Mouse (Mus musculus): ENCODE results near the gene Tubb2a. TPM values are rescaled to one million over a fixed set of nuclear protein-coding genes. Genes with fewer than 3 reads are reported as not detected.
A peak's percentile ranks its signal among the peaks of the same experiment; 100 is the strongest.

The Tubb2a gene
- polyA plus RNA-seq (2016; fragmentation: Nextera tagmentation; extraction: Ambion mirVana), result 79.2 and 98.2 TPM in 2 replicates

GRCm38 (mm10) chr13:34077492-34078271 is at the start of gene Tubb2a:
TSS of gene Tubb2a (minus strand) at chr13:34078007.
- H3K27ac ChIP-seq, result peak within 1 kb of the TSS; percentile 83

DNA sequence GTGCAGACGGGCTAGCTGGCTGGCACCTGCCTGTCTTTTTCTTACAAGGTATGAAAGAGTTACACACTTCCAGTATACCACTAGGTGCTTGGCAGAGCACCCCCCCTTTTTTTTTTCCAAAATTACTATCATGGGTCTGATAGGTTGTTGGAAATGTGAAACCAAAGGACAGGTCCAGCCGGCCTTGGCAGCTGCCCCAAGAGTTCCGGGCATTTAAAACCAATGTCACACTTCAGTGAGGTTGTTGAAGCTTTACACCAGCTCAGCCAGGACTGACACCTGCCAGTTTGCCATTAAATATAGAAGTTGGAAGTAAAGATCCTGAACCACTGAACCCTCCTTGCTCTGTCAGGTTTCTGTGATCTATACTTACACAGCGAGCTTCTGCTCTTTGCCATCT is 47.9 kb upstream of the Tubb2a start:
- H3K36me3 ChIP-seq (replicated peaks), result peaks cover 80% of the 10 kb centered on the region
- no peak for DNase-seq (ENCODE audit: extremely low spot score, low spot score)

More at GRCm38 (mm10) chr13:34077492-34078271, at the start of gene Tubb2a:
- H3K4me3 ChIP-seq, result peak within 1 kb of the TSS; percentile 74
- peaks cover 34% of the 10 kb centered on the region for H3K4me1 ChIP-seq
- peaks cover 16% of the 10 kb centered on the region for H3K36me3 ChIP-seq (replicated peaks)
- 2% methylated on average over 45 of the region's 45 CpGs for whole genome bisulfite sequencing
- peaks cover 34% of the 10 kb centered on the region for H3K27me3 ChIP-seq (ENCODE audit: poor library complexity, severe bottlenecking)
- H3K9me3 ChIP-seq, result no peaks in the 10 kb centered on the region
- peak; percentile 82 for DNase-seq (ENCODE audit: extremely low spot score, low spot score)

GRCm38 (mm10) chr13:34120536-34120935 is 42.7 kb upstream of the Tubb2a start:
- Histone ChIP-seq H3K9me3 (no peaks in the 10 kb centered on the region), H3K27ac (no peak overlapping the region), H3K4me1 (peaks cover 23% of the 10 kb centered on the region), H3K36me3 (replicated peaks) (peaks cover 54% of the 10 kb centered on the region), H3K4me3 (no peak overlapping the region), H3K27me3 (ENCODE audit: poor library complexity, severe bottlenecking) (no peaks in the 10 kb centered on the region)
- no peak for DNase-seq (ENCODE audit: extremely low spot score, low spot score)
- 99% methylated on average over 2 of the region's 2 CpGs for WGBS

More for the DNA sequence above, 47.9 kb upstream of the Tubb2a start:
- Histone ChIP-seq H3K9me3 (no peaks in the 10 kb centered on the region), H3K27me3 (ENCODE audit: poor library complexity, severe bottlenecking) (no peaks in the 10 kb centered on the region), H3K27ac (no peak overlapping the region), H3K4me1 (peaks cover 62% of the 10 kb centered on the region), H3K4me3 (peak overlapping the region; percentile 36)
- WGBS, result 83% methylated on average over 4 of the region's 4 CpGs

DNA sequence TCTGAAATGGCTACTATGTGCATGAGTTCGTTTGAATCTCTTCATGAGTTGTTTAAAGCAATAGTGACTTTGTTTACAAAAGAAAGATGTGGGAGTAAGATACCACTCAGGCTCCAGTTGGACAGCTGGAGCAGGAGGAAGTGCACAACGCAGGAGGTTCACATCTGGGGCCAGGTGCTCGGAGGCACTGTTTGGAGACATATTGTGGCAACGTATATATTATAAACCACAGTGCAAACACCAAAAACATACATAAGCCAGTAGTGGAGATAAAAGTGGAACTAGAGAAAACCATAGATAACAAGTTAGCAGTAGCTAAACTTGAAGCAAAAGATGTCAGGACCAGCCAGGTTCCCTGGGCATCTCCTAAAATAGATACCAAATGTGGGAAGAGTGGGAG is 41.6 kb upstream of the Tubb2a start:
- H3K4me3 ChIP-seq, result no peak overlapping the region
- 85% methylated on average over 4 of the region's 4 CpGs for WGBS
- no peak overlapping the region for H3K27ac ChIP-seq
- H3K9me3 ChIP-seq, result no peaks in the 10 kb centered on the region
- H3K27me3 ChIP-seq (ENCODE audit: poor library complexity, severe bottlenecking), result no peaks in the 10 kb centered on the region
- peaks cover 43% of the 10 kb centered on the region for H3K36me3 ChIP-seq (replicated peaks)
- DNase-seq (ENCODE audit: extremely low spot score, low spot score), result no peak
- H3K4me1 ChIP-seq, result peaks cover 12% of the 10 kb centered on the region; the same call in 1 of the 2 replicates

- H3K27me3 ChIP-seq (ENCODE audit: poor library complexity, severe bottlenecking), result no peaks in the 10 kb centered on the region
- WGBS, result 86% methylated on average over 4 of the region's 4 CpGs
- peaks cover 7% of the 10 kb centered on the region; the same call in 1 of the 2 replicates for H3K4me1 ChIP-seq
- DNase-seq (ENCODE audit: extremely low spot score, low spot score), result no peak
- no peak overlapping the region for H3K4me3 ChIP-seq
- H3K9me3 ChIP-seq, result no peaks in the 10 kb centered on the region
- H3K27ac ChIP-seq, result no peak overlapping the region
- H3K36me3 ChIP-seq (replicated peaks), result peaks cover 37% of the 10 kb centered on the region
Measured at GRCm38 (mm10) chr13:34118816-34119215, 41.0 kb upstream of the Tubb2a start.

DNA sequence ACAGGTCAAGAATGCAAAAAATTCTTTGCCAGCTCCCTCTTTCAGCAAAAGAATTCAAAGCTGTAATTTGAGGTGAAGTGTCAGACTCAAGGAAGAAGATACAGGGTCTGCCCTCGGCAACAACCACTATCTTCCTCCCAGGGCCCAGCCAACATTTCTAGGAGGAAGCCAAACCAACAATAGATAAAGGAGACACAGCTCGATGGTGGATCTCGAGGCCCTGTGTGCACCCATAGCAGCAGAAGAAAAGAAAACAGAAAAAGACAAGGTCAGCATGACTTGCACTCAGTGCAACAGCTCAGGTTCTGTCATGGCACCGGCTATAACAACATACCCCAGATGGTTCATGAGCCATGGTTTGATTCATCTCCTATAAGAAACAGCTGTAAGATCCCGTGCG is 38.7 kb upstream of the Tubb2a start:
- Histone ChIP-seq H3K27me3 (ENCODE audit: poor library complexity, severe bottlenecking) (no peaks in the 10 kb centered on the region), H3K36me3 (replicated peaks) (peaks cover 15% of the 10 kb centered on the region), H3K27ac (no peak overlapping the region), H3K9me3 (no peaks in the 10 kb centered on the region), H3K4me1 (no peaks in the 10 kb centered on the region; the same call in 1 of the 2 replicates), H3K4me3 (no peak overlapping the region)
- 81% methylated on average over 6 of the region's 6 CpGs for WGBS
- DNase-seq (ENCODE audit: extremely low spot score, low spot score), result no peak

GRCm38 (mm10) chr13:34114654-34115053 is 36.8 kb upstream of the Tubb2a start:
- peaks cover 6% of the 10 kb centered on the region for H3K4me1 ChIP-seq
- no peak overlapping the region for H3K4me3 ChIP-seq
- no peaks in the 10 kb centered on the region for H3K9me3 ChIP-seq
- H3K36me3 ChIP-seq (replicated peaks), result no peaks in the 10 kb centered on the region
- DNase-seq (ENCODE audit: extremely low spot score, low spot score), result no peak
- H3K27ac ChIP-seq, result no peak overlapping the region
- WGBS, result 90% methylated on average over 4 of the region's 4 CpGs
- peaks cover 6% of the 10 kb centered on the region; the same call in 1 of the 2 replicates for H3K27me3 ChIP-seq (ENCODE audit: poor library complexity, severe bottlenecking)

GRCm38 (mm10) chr13:34113086-34113485 is 35.3 kb upstream of the Tubb2a start:
- H3K9me3 ChIP-seq, result no peaks in the 10 kb centered on the region
- peaks cover 6% of the 10 kb centered on the region; the same call in 1 of the 2 replicates for H3K27me3 ChIP-seq (ENCODE audit: poor library complexity, severe bottlenecking)
- DNase-seq (ENCODE audit: extremely low spot score, low spot score), result no peak
- WGBS, result 88% methylated on average over 3 of the region's 3 CpGs
- no peak overlapping the region for H3K27ac ChIP-seq
- H3K36me3 ChIP-seq (replicated peaks), result no peaks in the 10 kb centered on the region
- no peak overlapping the region for H3K4me3 ChIP-seq
- H3K4me1 ChIP-seq, result peaks cover 15% of the 10 kb centered on the region

DNA sequence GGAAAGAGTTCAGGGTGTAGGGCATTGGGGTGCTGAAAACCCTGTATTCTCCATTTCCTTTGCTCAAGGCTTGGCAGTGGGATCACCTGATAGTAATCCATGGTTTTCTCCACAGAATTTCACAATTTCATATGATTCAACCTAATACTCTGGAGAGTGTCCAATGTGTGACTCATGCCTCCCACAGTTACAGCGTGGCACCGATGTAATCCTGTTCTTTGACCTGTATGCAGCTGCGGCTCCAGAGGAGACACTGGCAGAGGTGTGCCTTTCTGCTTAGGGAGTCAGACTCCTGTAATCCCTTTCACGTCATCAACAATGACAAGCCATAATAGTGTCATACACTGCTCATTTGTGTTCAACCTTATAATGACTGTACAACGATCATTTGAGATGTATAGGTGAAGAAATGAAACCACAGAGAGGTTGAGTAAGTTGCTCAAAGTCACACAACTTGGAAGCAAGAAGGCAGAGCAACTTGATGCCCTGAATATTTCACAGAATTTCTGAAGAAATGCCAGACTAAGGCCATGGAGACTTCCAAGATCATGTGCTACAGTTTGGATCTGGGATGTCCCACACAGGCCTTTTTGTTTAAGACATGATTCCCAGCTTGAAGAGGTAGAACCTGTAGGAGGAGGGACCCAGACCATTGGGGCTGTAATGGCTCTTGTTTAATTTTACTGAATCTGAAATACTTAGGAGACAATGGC is 34.7 kb upstream of the Tubb2a start:
- Histone ChIP-seq H3K4me3 (no peak overlapping the region), H3K36me3 (replicated peaks) (no peaks in the 10 kb centered on the region), H3K9me3 (no peaks in the 10 kb centered on the region), H3K27me3 (ENCODE audit: poor library complexity, severe bottlenecking) (peaks cover 6% of the 10 kb centered on the region; the same call in 1 of the 2 replicates), H3K4me1 (peaks cover 15% of the 10 kb centered on the region), H3K27ac (no peak overlapping the region)
- WGBS, result 91% methylated on average over 5 of the region's 5 CpGs
- DNase-seq (ENCODE audit: extremely low spot score, low spot score), result no peak

DNA sequence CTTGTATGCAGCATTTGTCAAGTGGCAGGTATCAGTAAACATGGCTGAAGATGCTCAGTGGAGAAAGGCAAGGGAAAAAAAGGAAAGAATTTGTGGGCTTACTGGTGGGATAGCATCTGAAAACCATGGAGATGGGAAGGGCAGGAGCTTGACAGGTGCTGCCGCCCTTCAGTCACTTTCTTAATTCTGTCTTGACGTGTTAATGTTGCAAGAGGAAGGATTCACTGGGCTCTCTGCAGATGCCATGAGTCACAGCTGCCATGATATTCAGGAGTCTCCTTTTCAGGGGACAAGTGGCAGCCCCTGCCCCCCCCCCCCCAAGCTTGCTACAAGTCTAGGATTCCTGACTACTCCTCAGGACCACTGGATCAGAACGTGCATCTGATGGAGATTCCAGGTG is 34.1 kb upstream of the Tubb2a start:
- no peaks in the 10 kb centered on the region for H3K9me3 ChIP-seq
- peaks cover 15% of the 10 kb centered on the region for H3K4me1 ChIP-seq
- WGBS, result 89% methylated on average over 3 of the region's 3 CpGs
- no peak overlapping the region for H3K27ac ChIP-seq
- H3K27me3 ChIP-seq (ENCODE audit: poor library complexity, severe bottlenecking), result peaks cover 6% of the 10 kb centered on the region; the same call in 1 of the 2 replicates
- no peak for DNase-seq (ENCODE audit: extremely low spot score, low spot score)
- H3K36me3 ChIP-seq (replicated peaks), result no peaks in the 10 kb centered on the region
- H3K4me3 ChIP-seq, result no peak overlapping the region

DNA sequence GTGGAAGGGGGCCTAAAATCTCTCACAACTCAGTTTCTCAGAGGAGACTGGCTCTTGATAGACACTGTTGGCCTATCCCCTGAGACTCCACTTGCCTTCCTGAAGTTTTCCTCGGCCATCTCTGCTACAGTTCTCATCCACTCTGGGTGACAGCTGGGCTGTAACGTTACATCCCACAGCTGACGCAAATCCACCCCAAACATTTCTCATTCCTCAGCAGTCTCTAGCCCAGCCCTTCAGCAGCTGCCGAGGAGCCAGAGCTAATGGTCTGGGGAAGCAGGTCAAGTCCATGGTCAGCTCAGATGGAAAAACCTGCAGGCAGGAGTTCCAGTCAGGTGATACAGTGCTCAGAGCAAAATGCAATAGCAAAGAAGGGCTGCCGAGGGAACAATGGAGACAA is 33.2 kb upstream of the Tubb2a start:
- H3K27me3 ChIP-seq (ENCODE audit: poor library complexity, severe bottlenecking), result peaks cover 6% of the 10 kb centered on the region; the same call in 1 of the 2 replicates
- H3K4me3 ChIP-seq, result no peak overlapping the region
- no peak overlapping the region for H3K27ac ChIP-seq
- H3K4me1 ChIP-seq, result peaks cover 15% of the 10 kb centered on the region
- H3K9me3 ChIP-seq, result no peaks in the 10 kb centered on the region
- 86% methylated on average over 5 of the region's 5 CpGs for WGBS
- no peaks in the 10 kb centered on the region for H3K36me3 ChIP-seq (replicated peaks)
- DNase-seq (ENCODE audit: extremely low spot score, low spot score), result no peak

DNA sequence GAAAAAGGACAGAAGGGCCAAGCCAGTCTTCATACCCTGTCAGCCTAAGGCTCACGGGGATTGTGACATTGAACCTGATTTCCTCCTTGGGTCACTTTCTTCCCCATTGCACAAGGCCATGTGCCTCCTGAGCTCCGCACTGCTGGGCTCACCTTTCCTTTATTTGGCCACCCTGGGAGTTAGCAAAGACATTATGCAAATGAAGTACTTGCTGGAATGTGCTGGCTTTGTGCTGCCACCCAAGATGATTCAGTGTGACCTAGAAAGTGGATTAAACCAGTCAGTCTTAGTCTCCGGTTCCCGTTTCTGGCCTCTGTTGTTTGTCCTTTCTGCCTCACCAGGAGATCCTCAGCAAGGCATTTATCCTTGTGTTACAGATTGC is 31.9 kb upstream of the Tubb2a start:
- Histone ChIP-seq H3K4me3 (no peak overlapping the region), H3K9me3 (no peaks in the 10 kb centered on the region), H3K36me3 (replicated peaks) (no peaks in the 10 kb centered on the region), H3K27ac (no peak overlapping the region), H3K27me3 (ENCODE audit: poor library complexity, severe bottlenecking) (peaks cover 6% of the 10 kb centered on the region; the same call in 1 of the 2 replicates), H3K4me1 (peaks cover 15% of the 10 kb centered on the region)
- DNase-seq (ENCODE audit: extremely low spot score, low spot score), result no peak
- 20% methylated on average over 4 of the region's 4 CpGs for WGBS

Measured in forebrain, embryonic 10.5 days (tissue).